Mouse (Mus musculus) forebrain, embryonic 11.5 days (tissue): ENCODE results near the gene Dmrtc1c2. TPM values are rescaled to one million over a fixed set of nuclear protein-coding genes. Genes with fewer than 3 reads are reported as not detected.
"Not testable (repeated sequence)": the region's sequence is repeated elsewhere in the genome, so short reads cannot be mapped to it uniquely, and the experiment has no call there.

ENCODE experiments used
- ATAC-seq: fragments of 200-750 bp; cut with Nextera tagmentation; replicated peaks from 2 replicates; pipeline ENCODE4 v1.8.0; 2017; ENCODE audit warnings: moderate TSS enrichment; ENCODE audit not compliant: low FRiP score
- DNase-seq: peaks from one replicate; pipeline ENCODE4 v3.0.0-alpha.2; 2017; ENCODE audit warnings: low spot score
- H3K27ac ChIP-seq: fragments of 300-500 bp; sonication (generic); 2 replicates; pipeline ENCODE4 v1.5.1; 2014; ENCODE audit warnings: low read depth, low read length
- H3K27me3 ChIP-seq: fragments of 300-500 bp; sonication (generic); 2 replicates; pipeline ENCODE4 v1.6.1; 2014; ENCODE audit warnings: mild to moderate bottlenecking, low read length, mixed read lengths; ENCODE audit not compliant: control insufficient read depth, insufficient read depth
- H3K36me3 ChIP-seq: fragments of 300-500 bp; sonication (generic); 2 replicates; pipeline ENCODE4 v1.6.1; 2014; ENCODE audit warnings: mild to moderate bottlenecking, low read length, moderate library complexity, mixed read lengths; ENCODE audit not compliant: control insufficient read depth, insufficient read depth
- H3K4me1 ChIP-seq: fragments of 300-500 bp; sonication (generic); replicated peaks from 2 replicates; pipeline ENCODE4 v1.6.1; 2014; ENCODE audit warnings: low read length, mixed read lengths; ENCODE audit not compliant: control insufficient read depth, insufficient read depth
- H3K4me2 ChIP-seq: fragments of 300-500 bp; sonication (generic); 2 replicates; pipeline ENCODE4 v1.6.1; 2014; ENCODE audit warnings: low read depth, mild to moderate bottlenecking, low read length, moderate library complexity, mixed read lengths; ENCODE audit not compliant: severe bottlenecking
- H3K4me3 ChIP-seq: fragments of 300-500 bp; sonication (generic); 2 replicates; pipeline ENCODE4 v1.5.1; 2014; ENCODE audit warnings: low read depth, low read length
- H3K9ac ChIP-seq: fragments of 300-500 bp; sonication (generic); 2 replicates; pipeline ENCODE4 v1.6.1; 2014; ENCODE audit warnings: low read length
- H3K9me3 ChIP-seq: fragments of 300-500 bp; sonication (generic); 2 replicates; pipeline ENCODE4 v1.6.1; 2016; ENCODE audit warnings: low read length, mixed read lengths; ENCODE audit not compliant: control insufficient read depth
- WGBS: fragments of 180-500 bp; shearing (Covaris S2); extraction: QIAGEN DNeasy Blood & Tissue Kit; methylation state at CpG from one replicate; pipeline ENCODE4 v1.1.7; 2014; 5-methylcytosine and 5-hydroxymethylcytosine counted together
- polyA plus RNA-seq: library from polyadenylated mRNA; unstranded; fragments of >200 nt; fragmentation: Nextera tagmentation; extraction: Ambion mirVana; gene quantifications from 2 replicates; pipeline ENCODE4 v1.2.1, GENCODE M21; 2014

The Dmrtc1c2 gene
- polyA plus RNA-seq: not detected in 2 replicates

DNA sequence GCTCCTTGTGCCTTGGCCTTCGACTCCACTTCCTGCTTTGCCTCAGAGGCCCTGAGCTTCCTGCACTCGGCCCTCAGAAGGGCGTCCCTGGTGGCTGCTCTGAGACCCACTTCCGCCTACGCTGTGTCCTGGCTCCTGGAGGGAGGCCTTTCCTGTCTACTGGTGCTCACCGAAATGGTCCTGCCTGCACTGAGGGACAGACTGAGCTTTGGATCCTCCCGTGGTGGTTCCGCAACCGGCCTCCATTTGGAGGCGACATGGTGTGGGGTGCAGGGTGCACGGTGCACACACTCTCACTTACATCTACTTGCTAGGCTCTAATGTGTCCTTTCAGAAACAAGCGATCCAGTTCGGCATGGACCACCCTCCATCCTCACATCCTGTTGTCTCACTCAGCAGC, at the start of gene Dmrtc1c2:
Dmrtc1c2 (minus strand) TSS at position 101 of the 400 bp plus-strand sequence.
- 50% methylated on average over 1 of the region's 13 CpGs for WGBS
- not testable (repeated sequence) for H3K9ac ChIP-seq, H3K4me3 ChIP-seq, H3K4me2 ChIP-seq, ATAC-seq, H3K9me3 ChIP-seq, DNase-seq, H3K4me1 ChIP-seq, H3K27ac ChIP-seq, H3K27me3 ChIP-seq, H3K36me3 ChIP-seq

DNA sequence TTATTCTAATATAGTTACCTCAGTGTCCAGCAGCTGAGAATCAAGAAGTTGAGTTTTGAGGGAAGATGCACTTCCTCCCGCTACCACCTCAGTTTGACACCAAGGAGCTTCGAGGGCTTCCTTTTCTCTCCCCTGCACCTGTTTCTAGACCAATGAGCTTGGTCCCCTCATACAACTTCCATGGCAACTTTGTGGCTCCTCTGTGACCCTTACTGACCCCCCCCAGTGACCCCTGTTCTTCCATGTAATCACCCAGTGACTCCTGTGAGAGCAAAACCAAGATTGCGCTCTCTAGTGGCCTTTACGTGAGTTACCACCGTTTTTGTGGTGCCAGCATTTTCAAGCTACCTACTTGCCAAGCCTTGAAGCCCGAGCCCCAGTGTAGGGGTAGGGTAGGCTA, 13.5 kb upstream of the Dmrtc1c2 start, which contains the start of gene 1700031F05Rik:
1700031F05Rik (minus strand) TSS at position 101 of the 400 bp plus-strand sequence.
- Histone ChIP-seq H3K4me2 (no peak within 1 kb of the TSS), H3K36me3 (no peaks in the 10 kb centered on the region), H3K27ac (no peak within 1 kb of the TSS), H3K4me3 (no peak within 1 kb of the TSS), H3K27me3 (no peaks in the 10 kb centered on the region), H3K9me3 (no peaks in the 10 kb centered on the region), H3K9ac (no peak within 1 kb of the TSS), H3K4me1 (no peaks in the 10 kb centered on the region)
- ATAC-seq: no peak
- WGBS: 94% methylated on average over 6 of the region's 6 CpGs
- no peak for DNase-seq

DNA sequence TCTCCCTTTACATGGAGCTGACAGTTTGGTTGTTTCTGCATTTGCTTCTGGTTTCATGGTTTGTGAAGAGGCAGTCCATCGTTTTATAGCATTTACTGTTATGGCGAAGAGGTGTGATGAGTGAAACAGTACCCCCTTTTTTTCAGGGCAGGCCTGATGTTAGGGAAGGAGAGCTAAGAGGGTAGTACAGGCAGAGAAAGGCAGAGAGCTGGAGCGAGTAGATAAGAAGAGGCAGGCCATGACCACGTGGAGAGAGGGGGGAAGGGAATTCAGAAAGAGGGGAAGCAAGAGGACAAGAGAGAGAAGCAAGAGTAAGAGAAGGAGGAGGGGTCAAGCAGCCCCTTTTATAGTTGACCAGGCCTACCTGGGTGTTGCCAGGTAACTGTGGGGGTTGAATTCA, 42.1 kb downstream of the Dmrtc1c2 start:
- Histone ChIP-seq H3K4me1 (no peaks in the 10 kb centered on the region), H3K27ac (no peak overlapping the region), H3K9me3 (no peaks in the 10 kb centered on the region), H3K27me3 (peaks cover 4% of the 10 kb centered on the region; the same call in 1 of the 2 replicates), H3K36me3 (no peaks in the 10 kb centered on the region), H3K4me2 (no peak overlapping the region), H3K9ac (no peak overlapping the region), H3K4me3 (no peak overlapping the region)
- no peak for DNase-seq
- 66% methylated on average over 4 of the region's 4 CpGs for WGBS
- no peak for ATAC-seq

DNA sequence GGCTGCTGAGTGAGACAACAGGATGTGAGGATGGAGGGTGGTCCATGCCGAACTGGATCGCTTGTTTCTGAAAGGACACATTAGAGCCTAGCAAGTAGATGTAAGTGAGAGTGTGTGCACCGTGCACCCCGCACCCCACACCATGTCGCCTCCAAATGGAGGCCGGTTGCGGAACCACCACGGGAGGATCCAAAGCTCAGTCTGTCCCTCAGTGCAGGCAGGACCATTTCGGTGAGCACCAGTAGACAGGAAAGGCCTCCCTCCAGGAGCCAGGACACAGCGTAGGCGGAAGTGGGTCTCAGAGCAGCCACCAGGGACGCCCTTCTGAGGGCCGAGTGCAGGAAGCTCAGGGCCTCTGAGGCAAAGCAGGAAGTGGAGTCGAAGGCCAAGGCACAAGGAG, 51.8 kb downstream of the Dmrtc1c2 start, which contains the start of gene Dmrtc1c1:
Dmrtc1c1 (plus strand) TSS at position 301 of the 400 bp plus-strand sequence.
- ATAC-seq, H3K4me3 ChIP-seq, H3K4me2 ChIP-seq, H3K27me3 ChIP-seq, H3K27ac ChIP-seq, H3K36me3 ChIP-seq, DNase-seq, H3K9ac ChIP-seq, H3K4me1 ChIP-seq, H3K9me3 ChIP-seq: not testable (repeated sequence)
- no CpG with 5 or more reads among the region's 14 CpGs for WGBS

Other genes with a start within 250 kb of the Dmrtc1c2 start
- 7.5 and 8.0 TPM in 2 replicates for gene Phka1, start 210.4 kb downstream of the Dmrtc1c2 start, polyA plus RNA-seq
- not detected in 2 replicates for gene Gm3880, start 167.6 kb downstream of the Dmrtc1c2 start, polyA plus RNA-seq
- gene Gm9112, start 147.0 kb downstream of the Dmrtc1c2 start, polyA plus RNA-seq: not detected in 2 replicates
- gene Dmrtc1b, start 146.8 kb downstream of the Dmrtc1c2 start, polyA plus RNA-seq: not detected in 2 replicates
- gene Dmrtc1c1, start 51.7 kb downstream of the Dmrtc1c2 start, polyA plus RNA-seq: not detected in 2 replicates
- not detected in 2 replicates for gene 1700031F05Rik, start 13.4 kb upstream of the Dmrtc1c2 start, polyA plus RNA-seq
- gene Dmrtc1a, start 54.1 kb upstream of the Dmrtc1c2 start, polyA plus RNA-seq: 0.32 and 0.40 TPM in 2 replicates
- not detected in 2 replicates for gene 1700011M02Rik, start 54.3 kb upstream of the Dmrtc1c2 start, polyA plus RNA-seq
- gene 1700018G05Rik, start 73.8 kb upstream of the Dmrtc1c2 start, polyA plus RNA-seq: not detected in 2 replicates